Mouse (Mus musculus) hindbrain, embryonic 16.5 days (tissue): ENCODE measurements around the gene Ccnt2. TPM values are rescaled to one million over a fixed set of nuclear protein-coding genes. Genes with fewer than 3 reads are reported as not detected.

Experiments used
- ATAC-seq: fragments of 200-750 bp; cut with Nextera tagmentation; 2 replicates; pipeline ENCODE4 v1.8.0; 2017; ENCODE audit warnings: moderate TSS enrichment, moderate library complexity
- H3K27ac ChIP-seq: fragments of 300-500 bp; sonication (generic); 2 replicates; pipeline ENCODE4 v1.5.1; 2014; ENCODE audit warnings: low read depth, mild to moderate bottlenecking, control low read depth, low read length, moderate library complexity
- H3K27me3 ChIP-seq: fragments of 300-500 bp; sonication (generic); replicated peaks from 2 replicates; pipeline ENCODE4 v1.6.1; 2014; ENCODE audit warnings: low read length; ENCODE audit not compliant: control insufficient read depth, insufficient read depth
- H3K36me3 ChIP-seq: fragments of 300-500 bp; sonication (generic); 2 replicates; pipeline ENCODE4 v1.6.1; 2014; ENCODE audit warnings: mild to moderate bottlenecking, low read length, moderate library complexity, mixed read lengths; ENCODE audit not compliant: control insufficient read depth, insufficient read depth
- H3K4me1 ChIP-seq: fragments of 300-500 bp; sonication (generic); 2 replicates; pipeline ENCODE4 v1.6.1; 2014; ENCODE audit warnings: low read depth, low read length; ENCODE audit not compliant: control insufficient read depth, insufficient read depth
- H3K4me2 ChIP-seq: fragments of 300-500 bp; sonication (generic); 2 replicates; pipeline ENCODE4 v1.6.1; 2014; ENCODE audit warnings: mild to moderate bottlenecking, low read length, control low read depth, moderate library complexity
- H3K4me3 ChIP-seq: fragments of 300-500 bp; sonication (generic); 2 replicates; pipeline ENCODE4 v1.5.1; 2014; ENCODE audit warnings: mild to moderate bottlenecking, low read length, control low read depth, moderate library complexity
- H3K9ac ChIP-seq: fragments of 300-500 bp; sonication (generic); 2 replicates; pipeline ENCODE4 v1.6.1; 2014; ENCODE audit warnings: low read depth, mild to moderate bottlenecking, control low read depth, low read length, moderate library complexity
- H3K9me3 ChIP-seq: fragments of 300-500 bp; sonication (generic); 2 replicates; pipeline ENCODE4 v1.6.1; 2014; ENCODE audit warnings: mild to moderate bottlenecking, low read length, moderate library complexity; ENCODE audit not compliant: control insufficient read depth
- WGBS: fragments of 180-500 bp; shearing (Covaris S2); extraction: QIAGEN DNeasy Blood & Tissue Kit; methylation state at CpG from one replicate; pipeline ENCODE4 v1.1.7; 2014; 5-methylcytosine and 5-hydroxymethylcytosine counted together
- polyA plus RNA-seq: library from polyadenylated mRNA; unstranded; fragments of >200 nt; fragmentation: Nextera tagmentation; extraction: Ambion mirVana; gene quantifications from 2 replicates; pipeline ENCODE4 v1.2.1, GENCODE M21; 2015

Ccnt2 gene
- polyA plus RNA-seq, 1 experiment from 2014 or later: 75.6 TPM

DNA sequence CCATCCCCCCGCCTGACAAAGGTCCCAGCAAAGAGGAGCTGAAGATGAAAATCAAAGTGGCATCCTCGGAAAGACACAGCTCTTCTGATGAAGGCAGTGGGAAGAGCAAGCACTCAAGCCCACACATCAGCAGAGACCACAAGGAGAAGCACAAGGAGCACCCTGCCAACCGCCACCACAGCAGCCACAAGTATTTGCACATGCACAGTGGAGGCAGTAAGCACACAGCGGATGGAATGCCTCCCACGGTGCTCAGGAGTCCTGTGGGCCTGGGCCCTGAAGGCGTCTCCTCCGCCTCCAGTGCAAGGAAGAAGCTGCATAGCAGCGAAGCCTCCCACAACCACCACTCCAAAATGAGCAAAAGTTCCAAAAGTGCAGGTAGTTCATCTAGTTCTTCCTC, 29.0 kb downstream of the Ccnt2 start:
- Histone ChIP-seq H3K36me3 (peaks cover 18% of the 10 kb centered on the region), H3K4me2 (no peak overlapping the region), H3K27me3 (no peaks in the 10 kb centered on the region), H3K4me1 (no peaks in the 10 kb centered on the region), H3K9ac (no peak overlapping the region), H3K4me3 (no peak overlapping the region), H3K9me3 (no peaks in the 10 kb centered on the region), H3K27ac (no peak overlapping the region)
- WGBS: 91% methylated on average over 8 of the region's 8 CpGs
- no peak for ATAC-seq

DNA sequence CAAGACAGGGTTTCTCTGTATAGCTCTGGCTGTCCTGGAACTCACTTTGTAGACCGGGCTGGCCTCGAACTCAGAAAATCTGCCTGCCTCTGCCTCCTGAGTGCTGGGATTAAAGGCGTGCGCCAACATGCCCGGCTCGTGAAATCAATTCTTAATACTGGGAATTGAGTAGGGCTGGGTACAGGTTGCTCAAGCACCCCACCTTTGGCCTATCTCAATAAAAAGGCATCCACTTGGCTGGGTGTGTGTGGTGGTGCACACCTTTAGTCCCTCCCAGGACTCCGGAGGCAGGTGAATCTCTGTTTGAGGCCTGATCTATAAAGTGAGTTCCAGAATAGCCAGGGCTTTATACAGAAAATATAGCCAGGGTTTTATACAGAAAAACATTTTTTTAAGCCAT, 34.7 kb downstream of the Ccnt2 start:
- no peak overlapping the region for H3K27ac ChIP-seq

DNA sequence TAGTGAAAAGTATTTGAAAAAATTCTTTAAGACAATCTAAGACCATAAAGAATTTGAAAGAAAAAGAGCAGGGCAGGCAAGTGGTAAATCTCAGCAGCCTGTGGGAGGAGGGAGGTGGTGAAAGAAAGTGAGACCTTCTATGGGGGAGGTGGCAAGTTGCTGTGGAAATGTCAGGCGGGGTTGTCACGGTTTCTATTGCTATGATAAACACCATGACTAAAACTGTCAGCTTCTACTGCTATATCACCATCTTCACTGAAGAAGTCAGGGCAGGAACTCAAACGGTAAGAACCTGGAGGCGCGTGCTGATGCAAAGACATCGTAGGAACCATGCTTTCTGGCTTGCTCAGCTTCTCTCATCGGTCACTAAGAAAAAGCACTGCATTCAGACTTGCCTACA, 39.0 kb downstream of the Ccnt2 start:
- WGBS: 67% methylated on average over 7 of the region's 7 CpGs
- no peaks in the 10 kb centered on the region for H3K27me3 ChIP-seq
- no peak overlapping the region for H3K27ac ChIP-seq
- no peak overlapping the region for H3K9ac ChIP-seq
- H3K36me3 ChIP-seq: no peaks in the 10 kb centered on the region
- H3K4me2 ChIP-seq: no peak overlapping the region
- no peaks in the 10 kb centered on the region for H3K4me1 ChIP-seq
- no peaks in the 10 kb centered on the region for H3K9me3 ChIP-seq
- no peak for ATAC-seq
- H3K4me3 ChIP-seq: no peak overlapping the region

More for the DNA sequence above, 34.7 kb downstream of the Ccnt2 start:
- H3K4me2 ChIP-seq: no peak overlapping the region
- no peaks in the 10 kb centered on the region for H3K9me3 ChIP-seq
- no peak for ATAC-seq
- no peaks in the 10 kb centered on the region for H3K4me1 ChIP-seq
- H3K36me3 ChIP-seq: no peaks in the 10 kb centered on the region
- no peak overlapping the region for H3K4me3 ChIP-seq
- H3K27me3 ChIP-seq: no peaks in the 10 kb centered on the region
- H3K9ac ChIP-seq: no peak overlapping the region
- WGBS: 94% methylated on average over 7 of the region's 7 CpGs

DNA sequence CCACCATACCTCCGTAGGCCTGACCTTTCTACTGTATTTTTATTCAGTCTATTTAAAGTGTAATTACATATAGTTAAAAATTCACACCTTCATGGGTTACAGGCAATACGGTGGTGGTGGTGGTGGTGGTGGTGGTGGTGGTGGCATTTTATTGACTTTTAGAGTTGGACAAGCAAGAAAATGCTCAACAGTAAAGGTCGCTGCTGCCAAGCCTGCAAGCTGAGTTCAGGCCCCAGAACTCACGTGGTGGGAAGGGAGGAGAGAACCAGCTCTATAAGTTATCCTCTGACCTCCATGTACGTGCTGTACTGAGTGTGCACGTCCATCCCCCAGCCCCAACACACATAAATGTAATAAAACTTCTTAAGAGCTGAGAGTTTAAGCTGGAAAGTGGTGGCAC, 42.4 kb downstream of the Ccnt2 start:
- no peaks in the 10 kb centered on the region for H3K4me1 ChIP-seq
- no peak overlapping the region for H3K9ac ChIP-seq
- no peak for ATAC-seq
- no peak overlapping the region for H3K4me2 ChIP-seq
- no peaks in the 10 kb centered on the region for H3K9me3 ChIP-seq
- WGBS: 90% methylated on average over 6 of the region's 6 CpGs
- H3K36me3 ChIP-seq: no peaks in the 10 kb centered on the region
- H3K4me3 ChIP-seq: no peak overlapping the region
- no peaks in the 10 kb centered on the region for H3K27me3 ChIP-seq
- H3K27ac ChIP-seq: no peak overlapping the region

DNA sequence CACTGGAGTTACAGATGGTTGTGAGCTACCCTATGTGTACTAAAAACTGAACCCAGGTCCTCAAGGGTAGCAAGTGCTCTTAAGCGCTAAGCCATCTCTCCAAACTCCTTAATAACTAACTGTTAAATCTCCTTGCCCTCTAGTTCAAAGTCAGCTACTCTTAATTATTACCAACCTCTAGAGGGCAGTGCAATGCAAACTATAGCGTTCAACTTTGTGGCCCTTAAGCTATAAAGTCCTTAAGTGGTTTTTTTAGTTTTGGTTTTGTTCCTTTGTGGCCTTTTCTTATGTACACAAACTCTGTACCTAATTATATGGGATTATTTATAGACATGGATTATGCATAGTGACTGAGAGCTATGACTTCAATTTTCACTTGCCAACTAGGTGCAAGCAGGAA, 53.4 kb downstream of the Ccnt2 start:
- no peak overlapping the region for H3K4me3 ChIP-seq
- no peak overlapping the region for H3K27ac ChIP-seq
- no peaks in the 10 kb centered on the region for H3K27me3 ChIP-seq
- WGBS: 16% methylated on average over 2 of the region's 2 CpGs
- no peak overlapping the region for H3K4me2 ChIP-seq
- H3K36me3 ChIP-seq: no peaks in the 10 kb centered on the region
- no peaks in the 10 kb centered on the region for H3K4me1 ChIP-seq
- H3K9ac ChIP-seq: no peak overlapping the region
- no peak for ATAC-seq
- H3K9me3 ChIP-seq: no peaks in the 10 kb centered on the region

DNA sequence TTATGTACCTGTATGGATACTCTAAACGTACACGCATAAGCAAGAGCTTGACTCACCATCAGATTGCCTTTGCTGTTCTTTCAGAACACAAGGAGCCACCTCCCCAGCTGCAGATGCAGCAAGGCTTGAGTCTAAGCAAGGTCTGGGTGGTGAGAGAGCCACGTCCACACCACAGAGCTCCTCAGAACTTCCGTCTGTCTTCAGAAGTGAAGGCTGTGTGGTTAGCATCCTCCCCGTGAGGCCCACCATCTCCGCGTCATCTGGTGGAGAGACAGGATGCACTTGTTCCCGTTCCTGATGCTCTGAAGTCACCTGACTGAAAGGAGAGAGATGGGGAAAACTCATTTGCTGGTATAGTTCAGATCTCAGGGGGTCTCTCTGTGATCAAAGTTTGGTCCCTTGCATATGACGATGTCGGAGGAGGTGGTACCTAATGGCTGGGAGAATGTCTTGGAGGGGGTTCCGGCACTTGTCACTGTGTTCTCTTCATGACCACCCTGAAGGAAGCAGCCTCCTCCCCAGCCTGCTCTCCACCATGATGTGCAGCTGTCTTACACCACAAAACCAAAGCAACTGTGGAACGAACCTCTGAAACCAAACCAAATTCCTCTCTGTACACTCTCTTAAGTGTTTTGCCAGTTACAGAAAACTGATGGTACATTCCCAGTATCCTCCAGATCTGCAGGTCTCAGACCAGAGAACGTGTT, 56.4 kb downstream of the Ccnt2 start:
- H3K4me1 ChIP-seq: no peaks in the 10 kb centered on the region
- no peak for ATAC-seq
- no peaks in the 10 kb centered on the region for H3K27me3 ChIP-seq
- no peaks in the 10 kb centered on the region for H3K9me3 ChIP-seq
- H3K4me3 ChIP-seq: no peak overlapping the region
- no peaks in the 10 kb centered on the region for H3K36me3 ChIP-seq
- H3K9ac ChIP-seq: no peak overlapping the region
- H3K4me2 ChIP-seq: no peak overlapping the region
- H3K27ac ChIP-seq: no peak overlapping the region
- WGBS: 87% methylated on average over 13 of the region's 13 CpGs

DNA sequence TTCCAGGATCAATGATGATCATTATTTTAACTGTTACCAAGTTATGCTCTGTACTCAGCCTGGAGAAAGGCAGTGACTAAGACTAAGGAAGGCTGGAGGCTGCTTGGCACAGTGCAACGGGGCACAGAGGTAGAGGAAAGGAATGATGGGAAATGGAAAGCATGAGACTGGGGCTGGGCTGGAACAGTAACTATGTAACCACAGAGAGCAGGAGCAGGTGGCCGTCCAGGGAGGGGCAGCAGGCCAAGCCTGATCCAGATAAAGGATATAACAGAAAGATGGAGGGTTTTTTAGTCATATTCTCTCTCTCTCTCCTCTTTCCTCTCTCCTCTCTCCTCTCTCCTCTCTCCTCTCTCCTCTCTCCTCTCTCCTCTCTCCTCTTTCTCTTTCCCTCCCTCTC, 59.8 kb downstream of the Ccnt2 start:
- Histone ChIP-seq H3K27ac (no peak overlapping the region), H3K4me2 (no peak overlapping the region), H3K4me1 (no peaks in the 10 kb centered on the region), H3K4me3 (no peak overlapping the region), H3K9me3 (no peaks in the 10 kb centered on the region), H3K9ac (no peak overlapping the region), H3K27me3 (no peaks in the 10 kb centered on the region), H3K36me3 (no peaks in the 10 kb centered on the region)
- no peak for ATAC-seq
- 59% methylated on average over 2 of the region's 2 CpGs for WGBS

DNA sequence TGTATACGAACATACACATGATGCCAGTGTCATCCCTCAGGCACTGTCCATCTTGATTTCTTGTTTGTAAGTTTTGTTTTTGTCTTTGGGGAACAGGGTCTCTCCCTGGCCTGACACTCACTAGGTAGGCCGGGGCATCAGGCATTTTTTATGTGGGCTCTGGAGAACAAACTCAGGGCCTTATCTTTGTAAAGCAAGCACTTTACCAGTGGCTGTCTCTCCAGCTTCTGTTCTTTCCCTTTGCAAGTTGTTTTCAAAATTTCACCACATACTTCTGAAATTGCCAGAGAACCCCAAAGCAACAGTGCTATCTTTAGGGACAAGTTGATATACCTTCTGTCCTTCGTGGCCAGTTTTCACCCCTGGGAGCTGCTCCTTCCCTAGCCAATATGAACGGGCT, 60.2 kb downstream of the Ccnt2 start:
- Histone ChIP-seq H3K4me1 (no peaks in the 10 kb centered on the region), H3K27ac (no peak overlapping the region), H3K36me3 (no peaks in the 10 kb centered on the region), H3K9me3 (no peaks in the 10 kb centered on the region), H3K27me3 (no peaks in the 10 kb centered on the region), H3K9ac (no peak overlapping the region), H3K4me2 (no peak overlapping the region), H3K4me3 (no peak overlapping the region)
- WGBS: 72% methylated on average over 4 of the region's 4 CpGs
- ATAC-seq: no peak

DNA sequence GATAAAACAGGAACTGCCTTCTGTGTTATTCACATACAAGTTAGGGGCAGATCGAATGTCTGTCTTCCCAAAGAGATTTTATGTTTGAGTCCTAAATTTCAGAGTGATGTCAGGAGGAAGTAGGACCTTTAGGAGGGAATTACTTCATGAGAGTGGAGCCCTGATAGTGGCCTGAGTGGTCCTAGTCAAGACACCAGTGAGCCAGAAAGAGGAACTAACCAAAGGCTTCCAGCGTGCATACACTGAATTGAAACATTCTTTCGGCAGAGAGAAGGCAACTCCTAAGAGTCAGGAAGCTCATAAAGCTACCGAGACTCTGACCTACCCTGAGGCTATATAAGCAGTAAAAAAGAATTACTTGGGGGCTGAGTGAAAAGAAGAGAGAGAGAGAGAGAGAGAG, 62.7 kb downstream of the Ccnt2 start:
- H3K9ac ChIP-seq: no peak overlapping the region
- 72% methylated on average over 4 of the region's 4 CpGs for WGBS
- ATAC-seq: no peak
- H3K4me2 ChIP-seq: no peak overlapping the region
- no peaks in the 10 kb centered on the region for H3K4me1 ChIP-seq
- H3K36me3 ChIP-seq: no peaks in the 10 kb centered on the region
- no peak overlapping the region for H3K4me3 ChIP-seq
- no peak overlapping the region for H3K27ac ChIP-seq
- H3K9me3 ChIP-seq: no peaks in the 10 kb centered on the region
- H3K27me3 ChIP-seq: no peaks in the 10 kb centered on the region

DNA sequence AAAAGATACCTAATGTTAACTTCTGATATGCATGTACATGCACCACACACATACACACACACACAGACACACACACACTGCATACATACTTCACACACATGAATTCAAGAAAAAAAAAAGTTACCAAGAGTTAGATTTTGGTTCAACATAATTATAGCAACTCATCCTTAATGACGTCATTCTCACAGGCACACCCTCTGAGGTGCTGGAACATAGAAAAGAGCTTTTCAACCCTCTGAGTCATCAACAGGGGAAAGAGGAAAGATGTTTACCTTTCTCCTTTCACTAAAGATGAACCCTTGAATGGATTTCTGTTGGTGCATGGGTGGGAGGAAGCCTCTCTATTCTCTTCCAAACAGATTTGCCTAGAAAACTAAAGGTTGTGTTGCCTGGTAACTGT, 64.6 kb downstream of the Ccnt2 start:
- 65% methylated on average over 1 of the region's 1 CpGs for WGBS
- ATAC-seq: no peak
- no peak overlapping the region for H3K4me3 ChIP-seq
- H3K27ac ChIP-seq: no peak overlapping the region
- no peak overlapping the region for H3K9ac ChIP-seq
- no peaks in the 10 kb centered on the region for H3K9me3 ChIP-seq
- no peaks in the 10 kb centered on the region for H3K27me3 ChIP-seq
- H3K4me2 ChIP-seq: no peak overlapping the region
- no peaks in the 10 kb centered on the region for H3K4me1 ChIP-seq
- no peaks in the 10 kb centered on the region for H3K36me3 ChIP-seq
